Mouse (Mus musculus): ENCODE measurements around the gene Cadps.

DNA sequence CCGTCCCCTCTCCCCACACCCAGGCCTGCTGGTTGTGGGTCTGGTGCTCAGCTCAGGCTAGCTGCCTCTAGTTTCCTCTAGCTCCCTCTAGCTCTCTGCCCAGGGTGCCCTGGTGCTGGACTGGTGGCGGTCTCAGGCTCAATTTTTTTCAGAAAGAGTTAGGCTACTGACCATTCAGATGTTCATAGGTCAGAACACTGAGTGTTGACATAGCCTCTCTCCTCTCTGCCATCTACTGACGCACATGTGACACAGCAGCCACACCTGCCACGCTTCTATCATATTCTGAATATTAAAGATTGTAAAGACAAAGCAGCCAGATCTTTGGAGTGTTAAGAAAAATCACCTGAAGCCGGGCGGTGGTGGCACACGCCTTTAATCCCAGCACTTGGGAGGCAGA, 489.3 kb downstream of the Cadps start:
- TF ChIP-seq POLR2A (IDR thresholded peaks at IDR 0.05; ENCODE audit: control insufficient read depth, extremely low read depth, insufficient read depth, low read length, poor library complexity) (no peak), CTCF (IDR thresholded peaks at IDR 0.05; ENCODE audit: borderline replicate concordance, control insufficient read depth, extremely low read depth, insufficient read depth, low read length, poor library complexity) (no peak)
